Mouse (Mus musculus) myocyte (in vitro differentiated cells): ENCODE results near the gene Arxes2. TPM values are rescaled to one million over a fixed set of nuclear protein-coding genes. Genes with fewer than 3 reads are reported as not detected.
A peak's percentile ranks its signal among the peaks of the same experiment; 100 is the strongest.
"Not testable (repeated sequence)": the region's sequence is repeated elsewhere in the genome, so short reads cannot be mapped to it uniquely, and the experiment has no call there.

ENCODE experiments used
- H3K27me3 ChIP-seq: one replicate; pipeline ENCODE4 v1.6.1; 2011; ENCODE audit not compliant: control insufficient read depth, insufficient read depth, insufficient read length
- H3K36me3 ChIP-seq: one replicate; pipeline ENCODE4 v1.6.1; 2011; ENCODE audit not compliant: control insufficient read depth, insufficient read depth
- H3K4me2 ChIP-seq: one replicate; pipeline ENCODE4 v1.6.1; 2011; ENCODE audit warnings: low read depth, control low read depth
- H3K4me3 ChIP-seq: one replicate; pipeline ENCODE4 v1.5.1; 2011; ENCODE audit warnings: mild to moderate bottlenecking, control low read depth, moderate library complexity
- H3K79me2 ChIP-seq: one replicate; pipeline ENCODE4 v1.6.1; 2011; ENCODE audit not compliant: control insufficient read depth, insufficient read depth
- H3ac ChIP-seq: one replicate; pipeline ENCODE4 v1.6.1; 2011; ENCODE audit not compliant: control insufficient read depth, insufficient read length
- CEBPB ChIP-seq: IDR thresholded peaks from 2 replicates; pipeline ENCODE4 v1.6.1; 2011; ENCODE audit warnings: mild to moderate bottlenecking, moderate library complexity; ENCODE audit not compliant: poor library complexity, insufficient read depth, severe bottlenecking
- E2F4 ChIP-seq: IDR thresholded peaks from one replicate; pipeline ENCODE4 v1.6.1; 2011; ENCODE audit warnings: mild to moderate bottlenecking, control low read depth, moderate library complexity; ENCODE audit not compliant: insufficient read depth
- MAX ChIP-seq: IDR thresholded peaks from one replicate; pipeline ENCODE4 v1.6.1; 2011; ENCODE audit warnings: low read depth, mild to moderate bottlenecking, control low read depth
- MYOD1 ChIP-seq, 3 experiments: IDR thresholded peaks; one replicate each; pipeline ENCODE4 v1.6.1; 2011; ENCODE audit warnings: control low read depth in 2 of 3, low read depth in 2 of 3, mild to moderate bottlenecking in 2 of 3, moderate library complexity in 1 of 3; ENCODE audit not compliant: insufficient read length in 2 of 3, control insufficient read depth in 1 of 3
- MYOG ChIP-seq, 3 experiments: IDR thresholded peaks; one replicate each; pipeline ENCODE4 v1.6.1; 2011; ENCODE audit warnings: control low read depth in 2 of 3, low read depth in 2 of 3, mild to moderate bottlenecking in 2 of 3; ENCODE audit not compliant: insufficient read length in 2 of 3, control insufficient read depth in 1 of 3, insufficient read depth in 1 of 3
- POLR2A ChIP-seq: IDR thresholded peaks from one replicate; pipeline ENCODE4 v1.6.1; 2011; ENCODE audit warnings: low read depth, mild to moderate bottlenecking, control low read depth, moderate library complexity; ENCODE audit not compliant: insufficient read length
- POLR2AphosphoS2 ChIP-seq: IDR thresholded peaks from one replicate; pipeline ENCODE4 v1.6.1; 2011; ENCODE audit warnings: low read depth, control low read depth; ENCODE audit not compliant: insufficient read length
- REST ChIP-seq: IDR thresholded peaks from one replicate; pipeline ENCODE4 v1.6.1; 2011; ENCODE audit warnings: mild to moderate bottlenecking, control low read depth, moderate library complexity; ENCODE audit not compliant: insufficient read depth, insufficient read length
- SRF ChIP-seq: IDR thresholded peaks from one replicate; pipeline ENCODE4 v1.6.1; 2011; ENCODE audit warnings: low read depth; ENCODE audit not compliant: control insufficient read depth, insufficient read length
- TCF12 ChIP-seq: IDR thresholded peaks from one replicate; pipeline ENCODE4 v1.6.1; 2011; ENCODE audit warnings: mild to moderate bottlenecking, control low read depth; ENCODE audit not compliant: poor library complexity, insufficient read depth, severe bottlenecking
- TCF3 ChIP-seq: IDR thresholded peaks from one replicate; pipeline ENCODE4 v1.6.1; 2011; ENCODE audit warnings: low read depth, control low read depth; ENCODE audit not compliant: insufficient read length
- USF1 ChIP-seq: IDR thresholded peaks from one replicate; pipeline ENCODE4 v1.6.1; 2011; ENCODE audit warnings: low read depth, mild to moderate bottlenecking, control low read depth, moderate library complexity
- polyA plus RNA-seq: library from polyadenylated mRNA; unstranded; fragments of >200 nt; fragmentation: generic; extraction: Trizol; gene quantifications from one replicate; pipeline ENCODE4 v1.2.1, GENCODE M21; 2012; ENCODE audit warnings: missing spikeins

The Arxes2 gene
- polyA plus RNA-seq, result 0.29 TPM

GRCm38 (mm10) chrX:135993664-135994119 lies at the start of gene Arxes2:
Arxes2 (plus strand) TSS chrX:135993824.
- not testable (repeated sequence) for H3K4me3 ChIP-seq, H3ac ChIP-seq, H3K4me2 ChIP-seq, H3K36me3 ChIP-seq, H3K27me3 ChIP-seq, H3K79me2 ChIP-seq

GRCm38 (mm10) chrX:135948699-135949437 lies 44.8 kb upstream of the Arxes2 start:
- no peaks in the 10 kb centered on the region for H3K27me3 ChIP-seq
- H3ac ChIP-seq, result no peak overlapping the region
- no peak overlapping the region for H3K4me2 ChIP-seq
- TF ChIP-seq TCF12, result no peak
- no peak for TF ChIP-seq REST
- TF ChIP-seq TCF3, result no peak
- TF ChIP-seq MAX, result no peak
- TF ChIP-seq MYOD1 (IDR thresholded peaks at IDR 0.05; ENCODE audit: control insufficient read depth in 1 of 3, insufficient read length in 2 of 3, low read depth in 2 of 3), result no peak
- no peak for TF ChIP-seq POLR2AphosphoS2
- TF ChIP-seq POLR2A, result no peak
- TF ChIP-seq MYOG (IDR thresholded peaks at IDR 0.05; ENCODE audit: control insufficient read depth in 1 of 3, insufficient read depth in 1 of 3, insufficient read length in 2 of 3, low read depth in 2 of 3), result no peak
- no peaks in the 10 kb centered on the region for H3K79me2 ChIP-seq
- no peak overlapping the region for H3K4me3 ChIP-seq
- H3K36me3 ChIP-seq, result no peaks in the 10 kb centered on the region

- Histone ChIP-seq H3K4me3 (no peak overlapping the region), H3K79me2 (no peaks in the 10 kb centered on the region), H3ac (no peak overlapping the region), H3K4me2 (no peak overlapping the region), H3K27me3 (no peaks in the 10 kb centered on the region), H3K36me3 (no peaks in the 10 kb centered on the region)
- TF ChIP-seq POLR2A (no peak), REST (no peak), POLR2AphosphoS2 (no peak), MYOG (IDR thresholded peaks at IDR 0.05; ENCODE audit: control insufficient read depth in 1 of 3, insufficient read depth in 1 of 3, insufficient read length in 2 of 3, low read depth in 2 of 3) (no peak), USF1 (no peak), SRF (no peak), MYOD1 (IDR thresholded peaks at IDR 0.05; ENCODE audit: control insufficient read depth in 1 of 3, insufficient read length in 2 of 3, low read depth in 2 of 3) (no peak), E2F4 (no peak), CEBPB (no peak), TCF12 (no peak)
Observed at GRCm38 (mm10) chrX:135956988-135957690, 36.5 kb upstream of the Arxes2 start.

- no peaks in the 10 kb centered on the region for H3K36me3 ChIP-seq
- no peak overlapping the region for H3K4me3 ChIP-seq
- TF ChIP-seq TCF3 (no peak), USF1 (no peak), POLR2AphosphoS2 (no peak), MYOG (IDR thresholded peaks at IDR 0.05; ENCODE audit: control insufficient read depth in 1 of 3, insufficient read depth in 1 of 3, insufficient read length in 2 of 3, low read depth in 2 of 3) (no peak), POLR2A (no peak), REST (no peak), TCF12 (no peak), MYOD1 (IDR thresholded peaks at IDR 0.05; ENCODE audit: control insufficient read depth in 1 of 3, insufficient read length in 2 of 3, low read depth in 2 of 3) (no peak), MAX (no peak), E2F4 (no peak)
- no peaks in the 10 kb centered on the region for H3K27me3 ChIP-seq
- no peaks in the 10 kb centered on the region for H3K79me2 ChIP-seq
- H3K4me2 ChIP-seq, result no peak overlapping the region
- no peak overlapping the region for H3ac ChIP-seq
Observed at GRCm38 (mm10) chrX:135957691-135958081, 35.9 kb upstream of the Arxes2 start.

GRCm38 (mm10) chrX:135958589-135959225 lies 34.9 kb upstream of the Arxes2 start:
- TF ChIP-seq POLR2AphosphoS2 (no peak), TCF3 (peak; percentile 61), E2F4 (no peak), MAX (no peak), REST (no peak), MYOG (IDR thresholded peaks at IDR 0.05; ENCODE audit: control insufficient read depth in 1 of 3, insufficient read depth in 1 of 3, insufficient read length in 2 of 3, low read depth in 2 of 3) (peak in 2 of 3 experiments; percentile 50 to 71), USF1 (no peak), TCF12 (peak; percentile 78), POLR2A (no peak), MYOD1 (IDR thresholded peaks at IDR 0.05; ENCODE audit: control insufficient read depth in 1 of 3, insufficient read length in 2 of 3, low read depth in 2 of 3) (peak; percentile 85 to 93 (median 93)), CEBPB (no peak), SRF (no peak)
- Histone ChIP-seq H3K27me3 (no peaks in the 10 kb centered on the region), H3K36me3 (no peaks in the 10 kb centered on the region), H3K79me2 (no peaks in the 10 kb centered on the region), H3K4me3 (no peak overlapping the region), H3K4me2 (peak overlapping the region; percentile 32), H3ac (no peak overlapping the region)
